In genomic region chr10:31252584-31253381, GRCm38 (mm10) we compare ENCODE assay signal across 10 mouse cellular contexts.
DNase-seq lines count a peak whose midpoint lies in the region; ATAC-seq lines count a peak whose summit lies in the region.
"Had no signal": no experiment of that assay in that cellular context is flagged by ENCODE, and none has a peak within 500 bp of the region (broad histone marks: within the 10 kb centered on the region; RNA-seq: fewer than 3 reads in every experiment).

No protein-coding gene starts in this region.

- H3K4me3 ChIP-seq in hindbrain, embryonic 13.5 days = no peak overlapping the region
- no peak overlapping the region for H3K4me3 ChIP-seq in hindbrain, embryonic 14.5 days (replicated peaks; ENCODE audit: low read length)
- no peak overlapping the region for H3K4me3 ChIP-seq in forebrain, embryonic 10.5 days

- ATAC-seq in hindbrain, embryonic 13.5 days (ENCODE audit: low FRiP score) = peak; percentile 74
- no peak for ATAC-seq in hindbrain, embryonic 14.5 days (ENCODE audit: low FRiP score)

- H3K9me3 ChIP-seq in hindbrain, embryonic 13.5 days = no peaks in the 10 kb centered on the region
- H3K9me3 ChIP-seq in hindbrain, embryonic 14.5 days (ENCODE audit: control insufficient read depth, low read length) = no peaks in the 10 kb centered on the region
- H3K9me3 ChIP-seq in forebrain, embryonic 10.5 days = no peaks in the 10 kb centered on the region

- no peak overlapping the region for H3K4me2 ChIP-seq in hindbrain, embryonic 13.5 days
- no peak overlapping the region for H3K4me2 ChIP-seq in hindbrain, embryonic 14.5 days (replicated peaks)
- H3K4me2 ChIP-seq: liver, embryonic 11.5 days had no signal

- DNase-seq in hindbrain, embryonic 14.5 days (ENCODE audit: low spot score) = no peak
- DNase-seq in adipocyte (ENCODE audit: low spot score) = peak; percentile 29
- DNase-seq in cerebellum, postnatal 14 days = peak; percentile 6 to 10
- peak; percentile 11 to 55 for DNase-seq in left cerebral cortex, postnatal 14 days (ENCODE audit: low spot score in 2 of 2)
- DNase-seq in forebrain, embryonic 10.5 days (ENCODE audit: extremely low spot score, low spot score) = no peak
- DNase-seq in spleen, postnatal 14 days (ENCODE audit: low spot score in 2 of 2) = no peak
- DNase-seq: adrenal gland, postnatal 10 days; kidney, postnatal 25 days had no signal

- 55% methylated on average over 8 of the region's 8 CpGs for WGBS in hindbrain, embryonic 13.5 days
- 55% methylated on average over 8 of the region's 8 CpGs for WGBS in hindbrain, embryonic 14.5 days
- WGBS in forebrain, embryonic 10.5 days = 79% methylated on average over 8 of the region's 8 CpGs

- intact Hi-C loops in left cerebral cortex, postnatal 14 days (cut with DNase I) = no loop called here

- no peaks in the 10 kb centered on the region for H3K27me3 ChIP-seq in hindbrain, embryonic 13.5 days
- no peaks in the 10 kb centered on the region for H3K27me3 ChIP-seq in hindbrain, embryonic 14.5 days (ENCODE audit: control insufficient read depth, insufficient read depth, low read length)
- no peaks in the 10 kb centered on the region for H3K27me3 ChIP-seq in forebrain, embryonic 10.5 days (ENCODE audit: poor library complexity, severe bottlenecking)

- peaks cover 6% of the 10 kb centered on the region for H3K4me1 ChIP-seq in hindbrain, embryonic 13.5 days (replicated peaks)
- no peaks in the 10 kb centered on the region for H3K4me1 ChIP-seq in hindbrain, embryonic 14.5 days (replicated peaks; ENCODE audit: control insufficient read depth, insufficient read depth, low read length)
- no peaks in the 10 kb centered on the region for H3K4me1 ChIP-seq in forebrain, embryonic 10.5 days

- no peaks in the 10 kb centered on the region for H3K36me3 ChIP-seq in hindbrain, embryonic 13.5 days
- no peaks in the 10 kb centered on the region for H3K36me3 ChIP-seq in hindbrain, embryonic 14.5 days (replicated peaks; ENCODE audit: control insufficient read depth, insufficient read depth)
- H3K36me3 ChIP-seq in forebrain, embryonic 10.5 days (replicated peaks) = no peaks in the 10 kb centered on the region

- no peak overlapping the region for H3K27ac ChIP-seq in hindbrain, embryonic 13.5 days
- no peak overlapping the region for H3K27ac ChIP-seq in hindbrain, embryonic 14.5 days
- no peak overlapping the region for H3K27ac ChIP-seq in forebrain, embryonic 10.5 days

- no peak overlapping the region for H3K9ac ChIP-seq in hindbrain, embryonic 13.5 days
- no peak overlapping the region for H3K9ac ChIP-seq in hindbrain, embryonic 14.5 days

Comparison
In these comparisons a context has a peak if more than half of its experiments do, and no peak if none do; other contexts are left out.
1. DNase-seq: peak in adipocyte (single experiment), cerebellum, postnatal 14 days (2 of 2) and left cerebral cortex, postnatal 14 days (2 of 2); none in hindbrain, embryonic 14.5 days (single experiment), forebrain, embryonic 10.5 days (single experiment) and spleen, postnatal 14 days (0 of 2).